Mouse (Mus musculus) urinary bladder, postnatal 36 days (tissue): ENCODE measurements at regions not wholly inside any gene's neighbourhood (a gene's known extent, or its start where the extent isn't known, plus 50 kb on each side); places are given as distances from the start of the nearest gene placed in this dataset.
A peak's percentile ranks its signal among the peaks of the same experiment; 100 is the strongest.
"Not testable (repeated sequence)": the region's sequence is repeated elsewhere in the genome, so short reads cannot be mapped to it uniquely, and the experiment has no call there.

Experiments
- DNase-seq, 2 experiments: peaks; one replicate each; pipeline ENCODE4 v3.0.0; 2022; ENCODE audit warnings: low spot score in 2 of 2, mixed read lengths in 1 of 2

DNA sequence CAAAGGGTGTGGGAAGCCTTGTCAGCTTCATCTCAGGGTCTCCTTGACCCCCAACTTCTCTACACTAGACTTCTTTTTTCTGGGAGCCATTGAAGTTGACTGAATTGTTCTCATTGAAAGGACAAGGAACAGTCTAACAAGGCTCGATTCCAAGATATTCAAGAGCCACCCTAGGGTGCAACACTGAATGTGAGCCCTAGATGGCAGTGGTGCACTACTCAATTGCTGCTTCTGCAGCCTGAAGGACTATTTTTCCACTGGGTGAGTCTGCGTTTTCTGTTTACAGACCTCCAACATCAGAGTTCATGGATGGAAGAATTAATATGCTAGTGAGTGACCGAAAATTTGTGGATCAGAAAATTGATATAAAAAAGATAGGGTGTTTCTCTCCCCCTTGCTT lies 161.5 kb downstream of the Hpcal1 start:
- DNase-seq: peak; percentile 43 to 61

DNA sequence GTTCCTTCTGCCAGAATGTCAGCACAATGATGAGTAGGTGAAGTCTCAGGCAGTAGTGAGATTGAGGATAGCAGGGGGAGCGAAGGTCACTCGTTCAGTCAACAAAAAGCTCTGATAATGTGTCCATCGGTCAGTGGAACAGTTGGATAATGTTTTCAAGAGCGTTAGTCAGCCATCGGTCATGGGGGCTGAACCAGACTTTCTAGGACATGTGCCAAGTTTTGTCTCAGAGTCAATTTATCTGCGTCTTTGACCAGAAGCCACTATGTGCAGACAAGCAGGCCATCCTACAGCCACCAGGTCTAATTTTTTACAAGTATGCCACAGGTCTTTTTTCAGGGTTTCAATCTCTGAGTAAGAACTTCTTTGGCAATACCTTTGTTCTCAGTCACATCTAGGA lies 181.8 kb downstream of the Hpcal1 start:
- not testable (repeated sequence) for DNase-seq

DNA sequence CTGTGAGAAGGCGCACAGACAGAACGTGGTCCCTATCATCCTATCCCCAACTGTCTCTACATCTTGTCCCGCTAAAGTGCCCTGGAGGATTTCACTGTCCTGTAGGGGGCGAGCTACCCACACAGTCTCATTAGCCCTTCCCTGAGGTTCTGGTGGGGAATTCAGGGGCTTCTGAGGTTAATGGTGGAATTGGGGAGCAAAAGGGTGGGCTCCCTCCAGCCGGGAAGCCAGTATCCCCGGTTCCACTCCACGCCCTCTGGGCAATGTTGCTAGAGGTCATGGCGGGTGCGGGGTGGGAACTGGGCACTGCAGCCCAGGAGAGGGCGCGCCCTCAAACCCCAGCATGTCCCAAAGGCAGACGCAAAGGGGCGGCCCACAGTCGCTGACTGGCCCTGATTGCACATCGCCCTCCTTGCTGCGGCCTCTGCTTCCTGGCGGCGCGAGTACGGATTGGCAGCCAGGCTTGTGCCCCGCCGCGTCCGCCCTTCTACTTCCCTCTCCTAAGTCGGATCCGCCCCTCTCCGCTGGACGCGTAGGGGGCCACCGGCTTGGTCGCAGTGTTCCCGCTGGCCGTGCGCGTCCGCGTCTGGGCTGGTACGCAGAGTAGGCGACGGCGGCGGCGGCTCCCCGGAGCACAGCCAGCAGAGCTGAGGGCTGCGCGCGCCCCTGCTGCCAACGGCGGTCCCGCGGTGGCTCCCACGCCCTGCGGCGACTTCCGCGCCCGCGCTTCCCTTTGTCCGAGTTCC lies 190.9 kb downstream of the Hpcal1 start:
- DNase-seq: peak; percentile 76 to 92

DNA sequence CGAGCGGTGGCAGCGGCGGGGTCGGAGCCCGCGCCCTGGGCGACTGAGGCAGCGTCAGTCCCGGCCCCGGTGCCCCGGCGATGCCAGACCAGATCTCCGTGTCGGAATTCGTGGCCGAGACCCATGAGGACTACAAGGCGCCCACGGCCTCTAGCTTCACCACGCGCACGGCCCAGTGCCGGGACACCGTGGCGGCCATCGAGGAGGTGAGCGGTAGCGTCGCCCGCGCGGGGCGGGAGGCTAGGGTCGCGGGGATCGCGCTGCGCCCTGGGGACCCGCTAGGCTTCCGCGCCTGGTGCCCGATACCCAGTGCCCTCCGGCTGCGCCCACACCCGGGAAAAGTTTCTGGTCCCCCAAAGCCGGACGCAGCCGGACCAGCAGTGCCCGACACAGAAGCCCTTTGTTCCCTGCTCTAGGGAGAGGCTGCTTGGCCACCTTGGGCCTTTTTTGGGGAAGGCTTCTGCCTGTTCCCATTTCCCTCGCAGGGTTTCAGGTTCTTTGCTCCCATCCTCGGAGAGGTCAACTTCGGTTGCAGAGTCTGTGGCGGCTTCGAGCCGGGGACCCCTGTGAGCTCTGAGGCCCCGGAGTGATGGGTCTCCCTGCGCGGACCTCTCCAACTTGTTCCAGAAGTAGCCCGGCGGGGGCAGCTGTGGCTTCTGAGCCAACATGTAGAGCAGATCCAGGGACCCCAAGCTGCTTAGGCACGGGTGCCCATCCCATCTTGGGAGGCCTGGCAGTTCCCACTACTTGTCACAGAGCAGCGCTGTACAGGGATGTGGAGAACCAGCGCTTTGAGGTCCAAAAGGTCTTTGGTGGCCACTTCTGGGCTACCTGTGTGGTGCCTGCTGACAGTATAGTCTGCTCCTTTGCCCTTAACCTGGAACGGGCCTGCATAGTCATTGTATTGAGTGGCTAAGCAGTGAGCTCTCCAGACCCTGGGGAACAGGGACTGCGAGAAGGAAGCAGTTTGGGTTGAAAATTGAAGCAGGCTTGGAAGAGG lies 191.8 kb downstream of the Hpcal1 start:
- DNase-seq: peak in 1 of 2 experiments; percentile 12

DNA sequence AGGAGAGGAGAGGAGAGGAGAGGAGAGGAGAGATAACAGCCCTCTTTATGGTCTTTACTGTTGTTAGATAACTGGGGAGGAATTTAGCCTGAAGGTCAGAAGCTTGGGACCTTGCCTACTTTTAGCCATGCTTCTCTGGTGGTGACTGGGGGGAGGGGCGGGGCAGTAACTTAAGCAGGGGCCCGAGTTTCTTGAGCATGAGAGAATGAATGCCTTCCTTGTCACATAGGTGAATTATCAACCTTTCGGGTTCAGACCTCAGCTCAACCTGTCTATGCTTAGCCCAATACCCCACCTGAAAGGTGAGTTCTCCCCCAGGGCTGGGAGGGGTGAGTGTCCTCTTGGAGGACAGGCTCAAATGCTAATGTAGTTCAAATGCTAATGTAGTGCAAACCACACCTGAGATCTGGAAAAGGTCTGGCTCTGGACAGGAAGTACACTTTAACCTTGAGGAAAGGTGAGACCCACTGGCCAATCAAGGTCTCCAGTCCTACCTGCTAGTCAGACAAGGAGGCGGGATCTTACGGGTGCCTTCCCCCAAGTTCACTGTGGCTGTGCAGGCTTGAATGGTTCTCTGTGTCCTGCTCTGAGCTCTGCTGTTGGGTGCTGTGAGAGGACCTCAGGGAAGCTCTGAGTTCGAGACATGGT lies 201.1 kb downstream of the Hpcal1 start:
- DNase-seq: not testable (repeated sequence)

DNA sequence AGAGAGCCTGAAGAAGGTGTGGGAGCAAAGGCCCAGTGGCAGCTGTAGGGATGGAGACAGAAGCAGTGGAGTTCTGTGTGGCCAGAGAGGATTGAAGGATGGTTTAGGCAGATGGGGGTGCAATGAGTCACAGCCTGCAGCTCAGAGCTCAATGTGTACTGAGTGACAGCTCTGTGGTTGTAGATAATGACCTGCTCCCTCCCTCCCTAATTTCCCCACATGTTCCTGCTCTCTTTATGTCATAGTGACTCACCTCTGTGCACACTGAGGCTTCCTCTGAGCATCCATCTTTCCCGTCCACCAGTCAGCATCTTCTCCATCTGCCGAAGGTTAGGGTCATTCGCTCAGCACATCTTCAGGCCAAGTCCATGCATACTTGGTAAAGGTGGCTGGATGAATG lies 222.4 kb downstream of the Hpcal1 start:
- not testable (repeated sequence) for DNase-seq
